Mouse (Mus musculus): ENCODE data around the gene Zbtb16. TPM values are rescaled to one million over a fixed set of nuclear protein-coding genes. Genes with fewer than 3 reads are reported as not detected.

The Zbtb16 gene
- total RNA-seq, 2 experiments from 2014 or later = 0.77 to 1.7 TPM

DNA sequence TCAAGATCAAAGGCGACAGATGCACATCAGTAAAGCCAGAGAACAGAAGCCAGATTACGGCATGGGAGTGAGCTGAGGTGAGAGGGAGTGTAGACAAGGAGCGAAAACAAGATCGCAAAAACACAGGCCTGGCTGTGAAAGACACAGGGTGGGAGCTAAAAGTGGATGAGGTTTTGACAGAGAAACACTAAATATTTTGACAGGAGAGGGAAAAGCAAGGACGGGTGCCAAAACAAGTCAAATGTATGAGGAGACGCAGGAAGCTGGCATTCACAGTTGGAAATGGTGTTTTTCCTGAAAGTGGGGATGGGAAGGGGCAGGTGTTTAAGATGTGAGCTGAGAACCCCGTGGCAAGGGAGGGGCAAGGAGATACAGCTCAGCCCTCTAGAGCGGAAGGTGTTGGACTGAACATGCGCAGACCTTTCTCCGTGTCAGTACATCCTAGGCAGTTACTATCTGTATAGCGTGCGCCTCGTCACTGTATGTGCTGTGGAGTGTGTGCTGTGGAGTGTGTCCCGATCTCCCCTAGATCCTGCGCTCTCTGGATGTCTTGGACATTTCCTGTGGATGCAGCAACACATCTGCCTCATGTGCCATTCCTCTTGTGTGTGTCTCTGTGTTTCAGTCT lies 197.7 kb downstream of the Zbtb16 start:
- no peak for ATAC-seq (replicated peaks; ENCODE audit: low FRiP score, poor library complexity, severe bottlenecking)

DNA sequence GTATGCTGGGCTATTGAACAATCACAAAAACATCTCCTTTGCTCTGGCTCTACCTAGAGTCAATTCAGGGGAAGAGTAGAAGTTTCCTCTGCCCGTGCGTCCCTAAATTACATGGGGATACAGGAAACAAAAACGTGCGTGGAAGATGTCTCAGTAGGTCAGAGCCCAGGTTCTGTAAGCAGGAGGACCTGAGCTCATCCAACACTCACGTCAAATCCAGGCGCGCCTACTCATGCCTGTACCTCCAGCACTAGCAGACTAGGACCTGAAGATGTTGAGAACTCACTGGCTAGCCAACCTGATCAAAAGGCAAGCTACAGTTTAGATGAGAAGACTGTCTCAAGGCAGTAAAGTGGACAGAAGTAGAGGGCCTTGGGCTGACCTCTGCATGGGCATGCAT lies 198.9 kb downstream of the Zbtb16 start:
- no peak for ATAC-seq (replicated peaks; ENCODE audit: low FRiP score, poor library complexity, severe bottlenecking)

GRCm38 (mm10) chr9:48635576-48636350 lies 200.3 kb downstream of the Zbtb16 start:
- ATAC-seq (replicated peaks; ENCODE audit: low FRiP score, poor library complexity, severe bottlenecking) = no peak

GRCm38 (mm10) chr9:48633147-48633546 lies 202.9 kb downstream of the Zbtb16 start:
- ATAC-seq (replicated peaks; ENCODE audit: low FRiP score, poor library complexity, severe bottlenecking) = no peak

DNA sequence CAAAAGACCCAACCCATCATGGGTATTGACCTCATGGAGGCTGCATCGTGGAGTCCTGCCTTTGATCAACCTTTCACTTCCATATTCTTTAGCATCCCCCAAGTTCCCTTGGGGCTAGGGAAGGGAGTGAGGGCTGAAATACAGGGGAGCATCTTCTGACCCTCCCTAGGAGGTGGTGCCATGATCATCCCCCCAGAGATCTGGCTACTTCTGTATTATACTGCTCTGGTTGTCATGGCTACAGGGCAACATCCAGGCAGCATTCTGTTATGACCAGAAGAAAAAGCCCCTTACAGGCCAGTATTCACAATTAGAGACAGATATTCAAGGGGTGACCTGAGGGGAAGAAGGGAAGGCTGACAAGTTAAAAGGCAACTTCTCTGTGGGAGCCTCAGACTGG lies 216.8 kb downstream of the Zbtb16 start:
- ATAC-seq (replicated peaks; ENCODE audit: low FRiP score, poor library complexity, severe bottlenecking) = no peak

GRCm38 (mm10) chr9:48618589-48618988 lies 217.4 kb downstream of the Zbtb16 start:
- peak; percentile 79 for ATAC-seq (replicated peaks; ENCODE audit: low FRiP score, poor library complexity, severe bottlenecking)

DNA sequence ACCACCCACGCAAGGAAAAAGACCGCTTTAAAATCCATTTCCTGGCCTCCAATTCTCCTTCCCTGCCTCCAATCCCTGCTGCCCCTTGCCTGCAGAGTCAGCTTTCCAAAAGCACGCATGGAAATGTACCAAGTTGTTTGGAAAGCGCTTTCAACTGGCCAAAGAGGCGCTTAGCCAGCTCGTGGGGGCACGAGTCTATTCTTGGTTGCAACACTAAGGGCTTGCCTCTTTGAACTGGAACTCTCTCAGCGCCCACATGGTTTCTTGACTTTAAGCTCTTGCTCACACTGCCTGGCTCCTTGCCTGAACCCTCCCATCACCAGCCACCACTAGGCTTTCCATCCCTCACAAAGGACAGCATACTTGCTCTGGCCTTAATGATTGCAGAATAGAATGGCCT lies 217.9 kb downstream of the Zbtb16 start:
- no peak for ATAC-seq (replicated peaks; ENCODE audit: low FRiP score, poor library complexity, severe bottlenecking)

- no peak for ATAC-seq (replicated peaks; ENCODE audit: low FRiP score, poor library complexity, severe bottlenecking)
Observed at GRCm38 (mm10) chr9:48617511-48618010, 218.5 kb downstream of the Zbtb16 start.

DNA sequence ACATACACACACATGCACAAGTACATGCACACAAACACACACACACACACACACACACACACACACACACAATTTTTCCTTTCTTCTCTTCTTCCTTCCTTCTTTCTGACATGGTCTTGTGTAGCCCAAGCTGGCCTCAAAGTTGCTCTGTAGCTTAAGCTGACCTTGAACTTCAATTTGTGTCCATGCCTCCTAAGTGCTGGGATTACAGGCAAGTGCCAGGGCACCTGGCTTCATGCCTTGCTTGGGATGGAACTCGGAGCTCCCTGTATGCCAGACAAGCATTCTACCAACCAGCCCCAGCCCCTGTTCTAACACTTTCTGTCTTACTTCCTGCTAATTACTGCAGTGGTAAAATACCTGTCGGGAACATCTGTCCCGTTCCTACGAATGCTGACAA lies 222.8 kb downstream of the Zbtb16 start:
- ATAC-seq (replicated peaks; ENCODE audit: low FRiP score, poor library complexity, severe bottlenecking) = no peak

GRCm38 (mm10) chr9:48612542-48612941 lies 223.5 kb downstream of the Zbtb16 start:
- ATAC-seq (replicated peaks; ENCODE audit: low FRiP score, poor library complexity, severe bottlenecking) = no peak

GRCm38 (mm10) chr9:48611032-48611431 lies 225.0 kb downstream of the Zbtb16 start:
- ATAC-seq (replicated peaks; ENCODE audit: low FRiP score, poor library complexity, severe bottlenecking) = no peak

- ATAC-seq (replicated peaks; ENCODE audit: low FRiP score, poor library complexity, severe bottlenecking) = no peak
Observed at GRCm38 (mm10) chr9:48609734-48610133, 226.3 kb downstream of the Zbtb16 start.

DNA sequence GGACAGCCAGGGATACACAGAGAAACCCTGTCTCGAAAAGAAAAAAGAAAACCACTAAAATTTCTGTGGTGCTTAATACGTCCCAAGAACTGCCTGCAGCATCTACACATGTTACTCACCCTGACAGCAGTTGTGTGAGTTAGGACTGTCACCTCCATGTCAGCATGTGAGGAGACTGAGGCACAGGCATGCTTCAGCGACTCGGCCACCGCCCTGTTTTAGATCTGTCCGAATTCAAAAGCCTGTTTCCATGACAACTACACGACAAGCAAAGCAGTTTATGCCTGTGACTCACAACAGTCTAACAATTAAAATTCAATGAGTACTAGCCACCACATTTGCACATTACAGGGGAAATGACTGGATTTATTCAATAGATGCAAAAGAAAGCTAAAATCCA lies 228.6 kb downstream of the Zbtb16 start:
- ATAC-seq (replicated peaks; ENCODE audit: low FRiP score, poor library complexity, severe bottlenecking) = no peak

- ATAC-seq (replicated peaks; ENCODE audit: low FRiP score, poor library complexity, severe bottlenecking) = no peak
Observed at GRCm38 (mm10) chr9:48606171-48606570, 229.9 kb downstream of the Zbtb16 start.

DNA sequence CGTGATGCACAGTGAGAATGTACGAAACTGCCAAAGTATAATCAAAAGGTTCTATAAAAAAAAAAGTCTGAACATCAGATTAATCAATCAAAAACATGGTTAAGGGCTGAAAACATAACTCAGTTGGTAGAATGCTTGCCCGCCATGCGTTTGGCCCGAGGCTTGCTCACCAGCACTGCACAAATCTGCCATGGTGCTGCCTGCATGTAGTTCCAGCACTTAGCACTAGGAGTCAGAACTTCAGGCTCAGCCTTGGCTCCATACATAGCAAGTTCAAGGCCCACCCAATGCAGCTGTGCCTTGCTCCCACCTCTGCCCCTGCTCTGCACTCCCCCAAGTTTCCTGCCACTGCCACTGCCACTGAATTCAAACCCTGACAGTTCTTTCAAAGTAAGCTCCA lies 230.3 kb downstream of the Zbtb16 start:
- ATAC-seq (replicated peaks; ENCODE audit: low FRiP score, poor library complexity, severe bottlenecking) = no peak

- no peak for ATAC-seq (replicated peaks; ENCODE audit: low FRiP score, poor library complexity, severe bottlenecking)
Observed at GRCm38 (mm10) chr9:48604939-48605598, 231.0 kb downstream of the Zbtb16 start, which contains the start of gene Nnmt. TSS of gene Nnmt (minus strand) at chr9:48605153.

Other genes starting within 250 kb of the Zbtb16 start
- gene Nnmt, start 231.1 kb downstream of the Zbtb16 start, total RNA-seq (2015; ENCODE audit: low replicate concordance) = not detected in 2 replicates
- not detected in 2 replicates for gene Nnmt, start 231.1 kb downstream of the Zbtb16 start, total RNA-seq (2017; ENCODE audit: low replicate concordance)
- not detected in 2 replicates for gene Htr3a, start 74.9 kb upstream of the Zbtb16 start, total RNA-seq (2015; ENCODE audit: low replicate concordance)
- not detected in 2 replicates for gene Htr3a, start 74.9 kb upstream of the Zbtb16 start, total RNA-seq (2017; ENCODE audit: low replicate concordance)
- not detected in 2 replicates for gene Htr3b, start 128.8 kb upstream of the Zbtb16 start, total RNA-seq (2015; ENCODE audit: low replicate concordance)
- not detected in 2 replicates for gene Htr3b, start 128.8 kb upstream of the Zbtb16 start, total RNA-seq (2017; ENCODE audit: low replicate concordance)
- gene Usp28, start 149.2 kb upstream of the Zbtb16 start, total RNA-seq (2015; ENCODE audit: low replicate concordance) = 2.5 and 6.3 TPM in 2 replicates
- gene Usp28, start 149.2 kb upstream of the Zbtb16 start, total RNA-seq (2017; ENCODE audit: low replicate concordance) = 3.2 and 4.5 TPM in 2 replicates
- 10.0 and 12.1 TPM in 2 replicates for gene Zw10, start 219.4 kb upstream of the Zbtb16 start, total RNA-seq (2015; ENCODE audit: low replicate concordance)
- 12.8 and 20.6 TPM in 2 replicates for gene Zw10, start 219.4 kb upstream of the Zbtb16 start, total RNA-seq (2017; ENCODE audit: low replicate concordance)
- gene Tmprss5, start 245.0 kb upstream of the Zbtb16 start, total RNA-seq (2015; ENCODE audit: low replicate concordance) = not detected in 2 replicates
- gene Tmprss5, start 245.0 kb upstream of the Zbtb16 start, total RNA-seq (2017; ENCODE audit: low replicate concordance) = 0.42 TPM in 1 of 2 replicates, not detected in the other

All from erythroblast, adult 5-6 weeks (primary cell).